Mouse (Mus musculus): ENCODE measurements around the gene Ablim2.

The Ablim2 gene
- long read RNA-seq, experiment 1, partial matches to known transcripts: 2 of 7 reads
- long read RNA-seq, experiment 1, other reads (novel, unspliced or antisense): 5 of 7 reads
- long read RNA-seq, experiment 2, partial matches to known transcripts: 1 of 2 reads
- long read RNA-seq, experiment 2, other reads (novel, unspliced or antisense): 1 of 2 reads

GRCm38 (mm10) chr5:35757639-35758001, at the start of gene Ablim2:
Gene Ablim2 (plus strand): TSS chr5:35757880.
- intact Hi-C loops (cut with DNase I): loop anchor here (5.0 kb wide), 3 partner anchors 40 to 165 kb away; no protein-coding TSS in a partner anchor

GRCm38 (mm10) chr5:35710481-35710880, 47.2 kb upstream of the Ablim2 start:
- intact Hi-C loops (cut with DNase I): no loop called here

GRCm38 (mm10) chr5:35710931-35711330, 46.7 kb upstream of the Ablim2 start:
- intact Hi-C loops (cut with DNase I): no loop called here

- intact Hi-C loops (cut with DNase I): loop anchor here (1.0 kb wide), 1 partner anchor 11 kb away; no protein-coding TSS in a partner anchor
These were observed 45.2 kb upstream of the Ablim2 start for GRCm38 (mm10) chr5:35712517-35712916.

GRCm38 (mm10) chr5:35713649-35714354, 43.9 kb upstream of the Ablim2 start:
- intact Hi-C loops (cut with DNase I): no loop called here

GRCm38 (mm10) chr5:35717455-35717854, 40.2 kb upstream of the Ablim2 start:
- intact Hi-C loops (cut with DNase I): loop anchor here (5.0 kb wide), 1 partner anchor 40 kb away; the partner anchor contains the start of gene Ablim2

GRCm38 (mm10) chr5:35717946-35718345, 39.7 kb upstream of the Ablim2 start:
- intact Hi-C loops (cut with DNase I): loop anchor here (5.0 kb wide), 1 partner anchor 39 kb away; the partner anchor contains the start of gene Ablim2

- intact Hi-C loops (cut with DNase I): loop anchor here (5.0 kb wide), 1 partner anchor 38 kb away; the partner anchor contains the start of gene Ablim2
These were observed 38.9 kb upstream of the Ablim2 start for GRCm38 (mm10) chr5:35718817-35719216.

GRCm38 (mm10) chr5:35719343-35719742, 38.3 kb upstream of the Ablim2 start:
- intact Hi-C loops (cut with DNase I): loop anchor here (5.0 kb wide), 1 partner anchor 38 kb away; the partner anchor contains the start of gene Ablim2

- intact Hi-C loops (cut with DNase I): loop anchor here (5.0 kb wide), 1 partner anchor 37 kb away; the partner anchor contains the start of gene Ablim2
These were observed 37.8 kb upstream of the Ablim2 start for GRCm38 (mm10) chr5:35719880-35720279.

GRCm38 (mm10) chr5:35721933-35722332, 35.7 kb upstream of the Ablim2 start:
- intact Hi-C loops (cut with DNase I): no loop called here

- intact Hi-C loops (cut with DNase I): no loop called here
These were observed 35.0 kb upstream of the Ablim2 start for GRCm38 (mm10) chr5:35722654-35723053.

GRCm38 (mm10) chr5:35723900-35724299, 33.8 kb upstream of the Ablim2 start:
- intact Hi-C loops (cut with DNase I): no loop called here

GRCm38 (mm10) chr5:35725840-35726239, 31.8 kb upstream of the Ablim2 start:
- intact Hi-C loops (cut with DNase I): no loop called here

GRCm38 (mm10) chr5:35727447-35727846, 30.2 kb upstream of the Ablim2 start:
- intact Hi-C loops (cut with DNase I): no loop called here

- intact Hi-C loops (cut with DNase I): no loop called here
These were observed 29.2 kb upstream of the Ablim2 start for GRCm38 (mm10) chr5:35728344-35728956.

GRCm38 (mm10) chr5:35728957-35729460, 28.7 kb upstream of the Ablim2 start:
- intact Hi-C loops (cut with DNase I): no loop called here

- intact Hi-C loops (cut with DNase I): no loop called here
These were observed 27.8 kb upstream of the Ablim2 start for GRCm38 (mm10) chr5:35729844-35730243.

- intact Hi-C loops (cut with DNase I): no loop called here
These were observed 27.1 kb upstream of the Ablim2 start for GRCm38 (mm10) chr5:35730552-35730951.

- intact Hi-C loops (cut with DNase I): no loop called here
These were observed 26.7 kb upstream of the Ablim2 start for GRCm38 (mm10) chr5:35731006-35731405.

GRCm38 (mm10) chr5:35733523-35733922, 24.2 kb upstream of the Ablim2 start:
- intact Hi-C loops (cut with DNase I): no loop called here

Measured in adrenal gland (tissue).